Mouse (Mus musculus): ENCODE results near the gene Rbm19. TPM values are rescaled to one million over a fixed set of nuclear protein-coding genes. Genes with fewer than 3 reads are reported as not detected.

The Rbm19 gene
- total RNA-seq, 2 experiments from 2014 or later: 18.8 to 20.5 TPM

DNA sequence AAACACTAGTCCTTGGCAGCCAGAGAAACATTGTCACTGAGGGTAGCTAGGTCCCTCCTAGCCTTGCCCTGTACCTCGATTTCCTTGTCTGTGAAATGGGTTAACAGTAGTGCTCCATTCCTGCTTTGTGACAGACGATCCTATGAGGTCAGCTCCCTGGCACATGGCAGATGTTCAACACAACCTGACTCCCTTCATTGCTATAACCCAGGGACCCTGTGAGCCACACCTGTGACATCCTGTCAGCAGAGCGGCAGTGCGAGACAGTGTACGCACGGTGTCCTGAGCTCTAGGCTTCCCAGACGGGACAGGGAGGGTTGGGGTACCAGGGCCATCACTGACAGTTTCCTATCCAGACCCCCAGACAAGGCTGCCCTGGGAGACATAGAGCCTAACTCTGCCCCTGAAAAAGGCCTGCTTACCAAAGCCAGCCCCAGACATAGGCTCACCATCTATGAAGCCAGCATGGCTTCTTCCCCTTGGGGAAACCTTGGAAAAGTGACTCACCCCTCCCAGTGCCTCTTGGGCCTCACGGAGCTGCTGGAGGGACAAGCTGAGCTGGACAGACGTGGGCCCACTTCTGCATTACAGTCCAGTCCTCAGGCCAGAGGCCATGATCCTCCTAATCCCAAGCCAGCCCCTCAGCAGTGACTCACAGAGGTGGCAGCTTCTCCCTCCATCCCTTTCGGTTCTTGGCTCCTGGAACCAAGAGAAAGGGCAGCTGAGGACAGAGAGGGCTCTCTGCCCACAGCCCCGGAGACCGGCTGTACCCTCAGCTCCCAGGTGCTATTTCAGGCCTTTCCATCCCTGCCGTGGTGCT is 60.2 kb downstream of the Rbm19 start:
- Histone ChIP-seq H3K4me3 (peak overlapping the region; percentile 39; the same call in 1 of the 2 replicates), H3K27ac (peak overlapping the region; percentile 88)
- no peak for TF ChIP-seq CTCF (IDR thresholded peaks at IDR 0.05)
- DNase-seq: peak; percentile 88
- intact Hi-C loops (cut with DNase I): loop anchor here (2.0 kb wide), 1 partner anchor 30 kb away; no protein-coding TSS in a partner anchor

DNA sequence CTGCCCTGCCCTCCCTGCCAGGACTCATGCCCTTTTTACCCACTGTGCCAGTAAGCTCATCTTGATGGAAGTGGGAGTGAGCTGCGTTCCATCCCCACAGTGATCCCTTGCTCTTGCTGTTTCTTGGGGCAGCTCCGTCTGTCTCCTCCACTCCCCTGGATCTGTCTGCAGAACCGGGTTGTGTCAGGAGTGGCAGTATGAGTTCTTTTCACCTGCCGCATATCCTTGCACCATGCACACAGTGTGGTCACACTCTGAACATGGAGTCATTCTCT is 60.7 kb downstream of the Rbm19 start:
- no peak for DNase-seq
- H3K27ac ChIP-seq: peak overlapping the region; percentile 88
- intact Hi-C loops (cut with DNase I): loop anchor here (2.0 kb wide), 1 partner anchor 30 kb away; no protein-coding TSS in a partner anchor
- no peak for TF ChIP-seq CTCF (IDR thresholded peaks at IDR 0.05)
- no peak overlapping the region for H3K4me3 ChIP-seq

DNA sequence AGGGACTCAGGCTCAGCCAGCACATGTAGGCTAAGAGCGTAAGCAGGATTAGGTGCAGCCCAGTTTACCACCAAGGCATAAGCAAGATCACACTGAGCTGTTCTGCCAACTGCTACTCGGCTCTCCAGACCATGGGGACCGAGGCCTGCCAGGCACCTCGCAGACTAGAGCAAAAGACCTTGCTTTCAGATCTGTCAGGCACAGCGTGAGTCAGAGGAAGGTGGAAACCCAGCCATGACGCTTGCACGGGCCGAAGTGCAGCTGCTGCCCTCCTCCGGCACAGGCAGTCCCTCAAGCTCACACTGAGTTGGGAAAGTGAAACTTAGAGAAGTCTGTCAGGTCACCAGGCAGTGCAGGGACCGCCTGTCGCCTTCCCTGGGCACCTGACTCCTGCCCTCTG is 63.8 kb downstream of the Rbm19 start:
- Histone ChIP-seq H3K27ac (peak overlapping the region; percentile 81), H3K4me3 (peak overlapping the region; percentile 11; the same call in 1 of the 2 replicates)
- intact Hi-C loops (cut with DNase I): no loop called here
- peak; percentile 71 for DNase-seq
- TF ChIP-seq CTCF (IDR thresholded peaks at IDR 0.05): peak; percentile 41; the same call in 1 of the 2 replicates

DNA sequence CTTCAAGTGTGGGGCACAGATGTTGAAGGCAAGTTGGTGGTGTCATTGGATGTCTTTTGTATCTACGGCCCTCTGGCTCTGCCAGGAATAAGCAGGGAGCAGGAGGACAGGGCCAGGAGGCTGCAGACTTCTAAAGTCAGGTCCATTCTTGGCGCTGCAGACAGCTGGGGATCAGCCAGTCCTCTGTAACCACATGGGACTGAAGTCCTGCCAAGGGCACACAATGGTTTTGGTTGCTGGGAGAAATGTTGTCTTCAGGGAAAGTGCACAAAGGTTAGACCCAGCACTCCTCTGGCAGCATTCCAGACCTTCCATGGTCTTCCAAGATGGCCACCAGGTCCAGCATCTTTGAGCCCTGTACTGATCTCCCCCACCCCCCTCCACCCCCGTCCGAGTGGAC is 65.1 kb downstream of the Rbm19 start:
- Histone ChIP-seq H3K27ac (no peak overlapping the region), H3K4me3 (no peak overlapping the region)
- no peak for TF ChIP-seq CTCF (IDR thresholded peaks at IDR 0.05)
- no peak for DNase-seq
- intact Hi-C loops (cut with DNase I): no loop called here

DNA sequence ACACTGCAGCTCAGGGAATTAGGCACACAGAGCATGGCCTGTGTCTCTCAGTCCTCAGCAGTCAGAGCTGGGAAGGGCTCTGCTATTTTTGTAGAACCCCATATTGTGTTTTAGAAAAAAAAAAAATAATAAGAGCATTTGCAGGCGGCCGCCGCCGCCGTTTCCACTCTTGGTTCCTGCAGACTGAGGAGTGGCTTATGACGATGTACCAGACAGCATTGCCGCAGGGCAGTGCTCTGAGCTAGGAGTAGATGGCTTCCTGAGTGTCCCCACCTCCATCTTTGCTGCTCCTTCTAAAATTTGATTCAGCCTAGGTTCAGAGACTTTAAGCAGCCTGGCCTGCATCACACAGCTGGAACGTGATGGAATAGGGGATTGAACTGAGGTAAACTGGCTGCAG is 67.1 kb downstream of the Rbm19 start:
- DNase-seq: no peak
- TF ChIP-seq CTCF (IDR thresholded peaks at IDR 0.05): no peak
- Histone ChIP-seq H3K27ac (peak overlapping the region; percentile 53), H3K4me3 (no peak overlapping the region)
- intact Hi-C loops (cut with DNase I): no loop called here

DNA sequence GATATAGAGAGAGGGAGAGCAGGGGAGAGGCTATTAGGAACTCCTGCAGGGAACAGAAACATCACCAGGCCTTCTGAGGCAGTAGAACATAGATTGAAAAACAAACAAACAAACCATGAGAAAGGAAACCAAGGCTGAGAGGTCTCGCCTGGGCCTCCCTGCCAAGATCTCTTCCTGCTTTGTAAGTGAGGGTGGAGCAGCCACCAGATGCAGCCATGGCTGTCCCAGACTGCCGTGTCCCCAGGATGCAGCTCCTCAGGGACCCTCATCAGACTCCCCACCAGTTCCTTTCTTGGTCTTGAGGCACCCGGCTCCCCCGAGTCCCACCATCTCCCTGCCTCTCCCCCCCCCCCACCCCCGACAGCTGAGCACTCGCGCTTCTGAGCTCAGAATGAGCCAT is 67.5 kb downstream of the Rbm19 start:
- DNase-seq: no peak
- TF ChIP-seq CTCF (IDR thresholded peaks at IDR 0.05): no peak
- H3K4me3 ChIP-seq: no peak overlapping the region
- peak overlapping the region; percentile 53 for H3K27ac ChIP-seq
- intact Hi-C loops (cut with DNase I): no loop called here

DNA sequence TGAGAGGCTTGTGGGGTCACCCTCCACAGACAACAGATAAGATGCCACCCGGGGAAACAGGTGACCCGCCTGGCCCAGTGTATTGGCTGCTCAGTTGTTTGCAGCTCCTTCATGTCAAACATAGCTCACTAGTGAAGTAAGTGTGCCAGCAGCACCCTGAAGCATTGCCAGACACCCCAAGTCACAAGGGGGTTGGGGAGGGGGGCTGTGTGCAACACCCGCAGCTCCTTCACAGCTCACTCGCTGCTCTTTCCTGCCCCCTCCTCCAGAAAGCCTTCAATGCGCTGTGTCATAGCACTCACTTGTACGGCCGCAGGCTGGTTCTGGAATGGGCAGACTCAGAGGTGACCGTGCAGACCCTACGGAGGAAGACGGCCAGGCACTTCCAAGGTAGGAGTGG is 69.7 kb downstream of the Rbm19 start:
- no peak overlapping the region for H3K4me3 ChIP-seq
- no peak for TF ChIP-seq CTCF (IDR thresholded peaks at IDR 0.05)

DNA sequence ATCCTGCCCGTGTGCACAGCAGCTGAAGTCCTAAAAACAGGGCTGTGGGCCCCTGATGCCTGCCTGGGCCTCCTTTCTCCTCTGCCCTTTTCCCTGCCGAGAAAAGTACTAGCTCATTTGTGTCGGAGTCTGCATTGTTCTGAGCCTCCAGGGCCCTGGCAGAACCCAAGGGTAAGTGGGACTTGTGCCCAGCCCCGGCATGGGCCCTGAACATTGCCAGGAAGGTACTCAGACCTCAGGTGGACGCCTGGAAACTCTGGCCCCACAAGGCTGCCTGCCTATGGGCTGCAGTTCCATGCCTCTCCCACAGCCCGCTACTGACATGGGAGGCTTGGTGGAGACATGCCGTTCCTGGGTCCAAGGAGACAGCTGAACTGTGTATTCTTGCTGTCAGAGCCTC is 72.3 kb downstream of the Rbm19 start:
- no peak for DNase-seq
- no peak for TF ChIP-seq CTCF (IDR thresholded peaks at IDR 0.05)
- H3K27ac ChIP-seq: no peak overlapping the region
- no peak overlapping the region for H3K4me3 ChIP-seq
- intact Hi-C loops (cut with DNase I): no loop called here

More for the DNA sequence above, 69.7 kb downstream of the Rbm19 start:
- no peak for DNase-seq
- intact Hi-C loops (cut with DNase I): no loop called here
- H3K27ac ChIP-seq: no peak overlapping the region

DNA sequence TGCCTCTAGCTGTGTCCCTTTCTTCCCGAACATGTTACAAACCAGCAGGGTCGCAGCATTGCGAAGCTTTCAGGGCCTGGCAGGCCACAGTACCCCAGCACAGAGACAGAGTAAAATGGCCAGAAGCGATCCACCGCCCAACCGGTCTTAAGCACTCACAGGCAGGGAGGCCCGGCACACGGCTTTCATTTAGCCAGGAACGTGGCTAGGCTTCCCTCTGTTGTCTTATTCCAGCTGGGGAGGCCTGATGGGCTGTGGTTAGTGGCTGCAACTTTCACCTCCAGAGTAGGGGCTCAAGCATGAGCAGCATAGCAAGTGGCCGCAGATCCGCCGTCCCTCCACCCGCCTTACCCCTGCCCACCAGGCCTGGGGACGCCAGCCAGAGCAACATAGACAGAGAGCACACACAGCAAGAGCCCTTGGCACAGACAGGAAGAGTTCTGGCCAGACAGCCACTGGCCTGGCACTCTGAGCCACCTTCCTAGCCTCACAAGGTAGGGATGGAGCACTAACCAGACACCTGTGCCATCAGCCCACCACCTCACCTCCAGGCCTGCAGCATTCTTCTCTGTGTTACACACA is 73.8 kb downstream of the Rbm19 start:
- Histone ChIP-seq H3K4me3 (no peak overlapping the region), H3K27ac (no peak overlapping the region)
- DNase-seq: no peak
- intact Hi-C loops (cut with DNase I): no loop called here
- no peak for TF ChIP-seq CTCF (IDR thresholded peaks at IDR 0.05)

DNA sequence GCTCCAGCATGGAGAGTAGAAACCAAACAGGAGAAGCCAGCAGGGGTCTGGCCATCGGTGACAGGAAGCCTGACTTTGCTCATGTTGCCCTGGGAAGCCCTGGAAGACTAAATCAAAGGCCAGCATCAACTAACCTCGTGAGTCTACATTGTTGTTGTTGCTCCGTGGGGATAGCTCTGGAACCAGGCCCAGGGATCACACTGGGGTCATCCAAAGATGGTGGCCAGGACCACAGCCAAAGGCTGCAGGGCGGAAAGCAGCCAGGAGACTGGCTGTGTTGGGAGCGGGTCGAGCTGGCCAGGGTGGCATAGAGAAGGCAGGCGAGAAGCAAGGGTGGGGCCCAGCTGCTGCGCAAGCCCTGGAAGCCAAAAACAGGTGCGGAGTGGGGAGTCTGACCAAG is 75.4 kb downstream of the Rbm19 start:
- intact Hi-C loops (cut with DNase I): no loop called here
- Histone ChIP-seq H3K27ac (no peak overlapping the region), H3K4me3 (no peak overlapping the region)
- DNase-seq: peak; percentile 54
- TF ChIP-seq CTCF (IDR thresholded peaks at IDR 0.05): no peak

DNA sequence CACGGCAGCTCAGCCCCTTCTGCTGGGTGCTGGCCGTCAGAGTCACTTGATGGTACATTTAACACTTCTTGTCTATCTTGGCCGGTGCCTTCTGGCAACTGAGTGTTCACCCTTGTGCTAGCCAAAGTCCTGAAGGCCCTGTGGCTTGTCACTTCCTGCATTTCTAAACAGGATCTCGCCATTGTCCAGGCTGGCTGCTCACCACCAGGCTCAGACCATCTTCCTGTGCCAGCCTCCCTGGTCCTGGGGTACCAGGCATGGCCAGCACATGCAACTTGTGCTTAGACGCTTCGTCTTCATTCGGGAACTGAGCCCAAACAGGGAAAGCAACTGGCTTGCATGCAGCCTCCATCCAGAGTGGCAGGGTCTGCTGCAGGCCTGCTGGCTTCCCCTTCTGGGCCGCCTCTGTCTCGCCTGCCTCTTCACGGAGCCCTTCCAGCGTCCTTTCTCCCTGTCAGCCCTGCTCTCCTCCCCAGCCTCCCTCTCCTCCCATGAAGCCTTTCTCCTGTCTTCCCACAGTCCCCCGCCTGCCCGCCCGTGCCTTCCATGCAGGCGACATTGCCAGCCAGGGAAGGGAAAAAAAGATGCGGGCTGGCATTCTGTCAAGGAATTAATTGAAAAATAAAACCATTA is 78.2 kb downstream of the Rbm19 start:
- intact Hi-C loops (cut with DNase I): no loop called here
- H3K27ac ChIP-seq: no peak overlapping the region
- H3K4me3 ChIP-seq: no peak overlapping the region
- TF ChIP-seq CTCF (IDR thresholded peaks at IDR 0.05): no peak
- no peak for DNase-seq

DNA sequence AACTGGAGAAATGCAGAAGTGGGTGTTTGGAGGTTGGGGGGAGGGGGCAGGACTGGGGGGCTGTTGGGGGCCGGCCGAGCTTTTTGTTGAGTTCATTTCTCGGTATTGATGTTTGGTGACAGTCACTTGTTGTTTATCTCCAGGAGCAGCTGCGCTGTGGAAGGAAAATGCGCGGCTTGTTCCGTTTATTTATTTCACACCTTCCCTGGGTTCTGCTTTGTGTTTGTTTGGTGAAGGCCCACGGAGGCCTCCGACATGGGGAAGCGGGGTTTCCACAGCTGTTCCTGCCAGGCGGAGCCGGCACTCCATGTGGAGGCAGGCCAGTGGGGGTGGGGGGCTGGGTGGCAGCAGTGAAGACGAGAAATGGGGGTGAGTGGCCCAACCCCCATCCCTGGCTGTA is 78.7 kb downstream of the Rbm19 start:
- H3K27ac ChIP-seq: no peak overlapping the region
- no peak for DNase-seq
- no peak for TF ChIP-seq CTCF (IDR thresholded peaks at IDR 0.05)
- intact Hi-C loops (cut with DNase I): no loop called here
- H3K4me3 ChIP-seq: no peak overlapping the region

DNA sequence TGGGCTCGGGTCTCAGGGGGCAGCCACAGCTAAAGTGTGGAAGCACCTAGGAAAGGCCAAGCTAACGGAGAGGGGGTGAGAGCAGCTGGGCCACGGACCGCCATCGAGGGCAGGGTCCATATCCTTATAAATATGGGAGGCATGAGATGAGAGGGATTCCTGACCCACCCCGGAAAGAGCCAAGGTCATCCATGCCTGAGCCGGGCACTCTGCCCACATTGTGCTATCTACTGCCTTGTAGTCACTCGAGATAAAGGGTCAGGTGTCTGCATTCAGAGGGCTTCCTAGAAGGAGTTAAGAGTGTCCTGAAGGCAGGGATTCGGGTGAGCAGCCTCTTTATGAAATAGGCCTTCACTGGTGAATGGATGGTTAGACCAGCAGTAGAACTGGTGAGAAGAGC is 80.6 kb downstream of the Rbm19 start:
- no peak for DNase-seq
- H3K4me3 ChIP-seq: no peak overlapping the region
- no peak for TF ChIP-seq CTCF (IDR thresholded peaks at IDR 0.05)
- H3K27ac ChIP-seq: no peak overlapping the region
- intact Hi-C loops (cut with DNase I): no loop called here

All from gastrocnemius, adult 2 months (tissue).